Mouse (Mus musculus) cerebellum, adult 9-10 months (tissue): ENCODE results near the gene Abcc4.

ENCODE experiments used
- DNase-seq: peaks from one replicate; pipeline ENCODE4 v3.0.0; 2022

Abcc4 gene

DNA sequence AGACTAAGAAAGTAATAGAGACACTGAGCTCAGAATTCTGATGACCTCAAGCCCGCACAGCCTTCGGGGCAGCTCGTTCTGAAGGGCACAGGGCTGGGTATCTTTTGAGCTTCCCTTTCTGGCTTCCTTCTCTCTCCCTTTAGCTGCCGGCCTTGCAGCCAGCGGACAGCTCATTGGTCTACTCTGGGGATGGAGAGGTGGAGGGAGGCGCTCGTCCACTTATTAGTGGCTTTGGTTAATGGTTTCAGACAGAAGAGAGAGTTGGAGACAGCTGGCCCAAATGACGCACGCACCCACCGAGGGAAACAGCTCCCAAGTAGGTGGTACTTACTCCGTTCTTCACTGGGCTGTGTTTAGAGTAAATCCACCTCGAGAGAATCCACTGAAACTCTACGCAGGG is 214.7 kb downstream of the Abcc4 start:
- no peak for DNase-seq

DNA sequence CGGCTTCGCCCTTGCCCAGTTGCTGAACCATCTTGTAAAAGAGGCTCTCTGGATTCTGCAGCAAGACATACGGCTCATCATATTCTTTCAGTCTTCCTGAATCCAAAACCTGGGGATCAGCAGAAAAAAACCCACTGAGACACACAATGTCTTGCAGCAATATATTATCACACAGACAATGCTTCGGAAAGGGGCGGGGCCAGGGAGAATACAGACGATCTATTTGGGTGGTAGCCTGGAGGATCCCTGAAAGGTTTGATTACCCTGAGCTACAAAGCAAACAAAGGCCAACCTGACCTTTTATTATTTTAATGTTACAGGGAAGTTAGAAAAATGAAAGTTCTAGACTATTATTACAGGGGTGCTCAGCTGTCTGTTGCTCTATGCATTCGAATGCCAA is 215.5 kb downstream of the Abcc4 start:
- no peak for DNase-seq

DNA sequence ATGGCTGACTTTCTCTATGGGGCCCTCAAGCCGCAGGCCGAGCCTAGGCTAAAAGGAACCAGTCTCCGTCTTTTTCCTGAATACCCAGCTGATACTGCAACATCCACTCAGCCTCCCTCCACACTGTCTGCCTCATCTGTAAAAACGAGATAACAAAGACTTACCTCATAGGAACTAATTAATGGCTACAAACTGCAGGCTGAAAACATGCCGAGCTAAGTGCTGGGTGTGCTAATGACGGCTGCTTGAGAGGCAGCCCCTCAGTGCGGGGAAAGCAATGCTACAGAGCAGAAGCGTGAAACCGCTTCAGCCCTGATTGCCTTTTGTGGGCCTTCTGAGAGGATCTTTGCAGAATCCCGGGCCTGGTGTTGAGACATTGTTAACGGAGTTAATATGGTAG is 219.7 kb downstream of the Abcc4 start:
- no peak for DNase-seq

DNA sequence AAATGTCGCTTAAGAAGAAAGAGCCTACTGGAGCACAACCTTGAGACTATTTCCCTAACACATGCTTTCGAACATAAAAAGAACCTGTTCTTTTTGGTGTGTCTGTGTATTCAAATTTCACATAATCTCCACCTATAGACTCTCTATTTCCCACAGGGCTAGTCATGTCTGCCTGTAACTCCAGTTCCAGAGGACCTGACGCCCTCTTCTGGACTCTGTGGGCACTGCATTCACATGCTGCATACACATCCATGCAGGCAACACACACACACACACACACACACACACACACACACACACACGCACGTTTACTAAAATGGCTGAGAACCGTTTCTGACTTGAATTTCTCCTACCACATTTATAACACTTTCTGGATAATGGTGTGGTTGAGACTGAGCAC is 220.4 kb downstream of the Abcc4 start:
- no peak for DNase-seq

DNA sequence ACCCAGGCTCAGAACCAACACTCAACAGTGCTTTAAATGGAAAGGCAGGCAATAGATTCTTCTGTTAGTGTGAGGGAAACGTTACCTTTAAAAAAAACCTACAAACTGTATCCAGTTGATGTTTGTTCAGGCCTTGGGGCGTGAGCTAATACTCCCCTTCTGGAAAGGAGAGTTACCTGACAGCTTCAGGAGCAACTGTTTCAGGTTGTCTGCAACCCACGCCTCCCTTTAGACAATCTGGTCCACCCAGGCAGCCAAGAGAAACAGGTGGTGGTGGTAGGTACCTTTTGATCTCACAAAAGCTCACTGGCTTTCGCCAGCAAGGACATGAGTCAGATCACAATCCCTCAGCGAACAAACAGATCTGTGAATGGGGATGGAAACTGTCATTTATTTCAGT is 223.7 kb downstream of the Abcc4 start:
- no peak for DNase-seq

DNA sequence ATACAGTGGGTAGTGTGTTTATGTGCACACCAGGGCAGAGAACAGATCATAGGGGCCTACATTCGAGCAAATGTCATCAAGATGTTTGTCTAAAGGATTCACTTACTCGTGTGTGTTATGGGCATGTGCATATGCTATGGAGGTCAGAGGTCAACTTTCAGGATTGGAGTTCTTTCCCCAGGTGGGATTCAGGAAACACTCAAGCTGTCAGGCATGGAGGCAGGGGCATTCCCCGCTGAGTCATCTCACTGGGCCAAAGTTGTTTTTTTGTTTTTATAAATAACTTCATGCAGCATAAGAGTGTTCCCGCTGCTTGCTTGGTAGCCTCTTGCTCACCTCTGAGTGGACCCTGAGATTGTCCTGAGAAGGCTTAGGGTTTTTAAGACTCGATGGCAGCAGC is 224.2 kb downstream of the Abcc4 start:
- DNase-seq: no peak

DNA sequence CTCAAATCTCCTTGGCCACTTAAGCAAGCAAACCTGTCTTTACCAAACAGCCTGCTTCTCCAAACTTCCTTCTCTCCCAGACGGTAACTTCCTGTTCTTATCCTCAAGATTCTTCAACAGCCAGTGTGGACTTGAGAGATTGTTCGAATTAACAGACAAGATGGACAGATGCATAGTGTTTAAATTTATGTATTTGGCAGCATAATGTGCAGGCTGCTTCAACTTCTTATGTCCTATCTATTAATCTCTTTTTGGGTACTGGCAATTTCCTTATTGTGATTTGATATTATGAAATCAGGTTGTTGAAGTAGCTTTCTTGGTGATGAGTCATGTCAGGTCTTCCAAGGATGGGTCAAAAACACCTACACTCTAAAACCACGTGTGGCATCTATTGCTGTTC is 229.7 kb downstream of the Abcc4 start:
- no peak for DNase-seq

DNA sequence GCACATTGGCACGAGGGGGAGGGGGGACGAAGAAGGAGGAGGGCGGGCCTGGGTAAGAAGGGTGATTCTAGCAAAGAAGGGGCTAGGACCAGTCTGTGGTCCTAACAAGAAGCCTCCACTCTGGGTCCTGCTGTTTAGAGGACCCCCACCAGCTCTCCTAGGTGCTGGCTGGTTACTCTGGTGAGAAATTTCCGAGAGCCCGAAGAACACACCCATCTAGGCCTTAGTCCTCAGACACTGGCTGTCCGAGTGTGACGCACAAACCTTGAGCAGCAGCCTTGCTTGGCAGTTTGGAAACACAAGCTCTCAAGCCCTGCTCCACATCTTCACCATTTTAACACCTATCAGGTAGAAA is 230.9 kb downstream of the Abcc4 start:
- no peak for DNase-seq

DNA sequence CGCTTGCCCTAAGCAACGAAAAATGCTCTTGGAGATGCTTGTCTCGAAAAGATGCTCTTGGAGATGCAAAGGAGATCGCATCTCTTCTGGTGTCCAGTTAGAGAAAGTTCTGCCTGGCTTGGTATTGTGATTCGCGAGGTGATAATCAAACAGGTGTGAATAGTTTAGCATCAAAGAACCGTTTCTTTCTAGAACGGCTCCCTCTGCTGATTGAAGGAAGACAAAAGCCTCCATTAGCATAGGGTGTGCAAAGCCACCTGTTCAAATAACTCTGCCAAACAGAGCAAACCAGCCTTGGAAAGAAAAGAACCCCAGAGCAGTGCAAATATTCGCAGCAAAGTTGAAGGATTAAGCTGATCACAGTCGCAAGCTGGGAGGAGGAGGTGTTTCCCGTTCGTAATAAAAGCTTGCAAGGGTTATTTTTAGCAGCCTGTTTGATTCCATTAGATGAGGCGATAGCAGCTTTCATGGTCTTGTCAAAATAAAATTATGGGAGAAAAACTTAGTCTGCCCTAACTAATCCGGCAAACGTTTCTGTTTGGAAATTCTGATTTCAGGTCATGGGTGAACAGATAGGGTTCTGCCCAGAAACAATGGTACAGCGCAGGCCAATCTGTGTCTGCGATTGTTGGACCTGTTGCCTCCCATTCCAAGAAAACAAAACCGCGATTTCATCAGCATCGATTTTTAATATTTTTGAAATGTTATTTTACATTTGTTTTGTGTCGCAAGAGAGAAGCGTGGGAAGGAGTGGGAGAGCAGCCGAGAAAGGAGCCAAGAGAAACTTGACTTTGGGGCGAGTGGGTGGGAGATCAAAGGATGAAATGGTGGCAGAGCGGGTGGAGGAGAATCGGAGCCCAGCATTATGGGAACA is 231.6 kb downstream of the Abcc4 start:
- DNase-seq: no peak

DNA sequence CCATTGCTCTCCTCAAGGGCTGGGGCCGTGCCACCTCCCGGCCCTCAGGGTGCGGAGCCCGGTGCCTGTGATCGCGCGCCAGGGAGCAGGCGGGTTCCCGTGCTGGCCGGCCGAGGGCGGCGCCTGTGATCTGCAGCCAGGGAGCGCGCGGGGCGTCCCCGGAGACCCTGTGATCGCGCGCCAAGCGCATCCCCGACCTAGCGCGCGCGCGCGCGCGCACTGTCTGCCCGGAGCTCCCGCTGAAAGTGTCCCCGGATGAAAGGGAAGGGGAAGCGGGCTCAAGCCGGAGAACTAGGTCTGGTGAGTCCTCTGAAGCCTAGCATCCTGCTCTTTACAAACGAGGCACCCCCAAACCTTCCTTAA is 232.2 kb downstream of the Abcc4 start:
- DNase-seq: no peak

DNA sequence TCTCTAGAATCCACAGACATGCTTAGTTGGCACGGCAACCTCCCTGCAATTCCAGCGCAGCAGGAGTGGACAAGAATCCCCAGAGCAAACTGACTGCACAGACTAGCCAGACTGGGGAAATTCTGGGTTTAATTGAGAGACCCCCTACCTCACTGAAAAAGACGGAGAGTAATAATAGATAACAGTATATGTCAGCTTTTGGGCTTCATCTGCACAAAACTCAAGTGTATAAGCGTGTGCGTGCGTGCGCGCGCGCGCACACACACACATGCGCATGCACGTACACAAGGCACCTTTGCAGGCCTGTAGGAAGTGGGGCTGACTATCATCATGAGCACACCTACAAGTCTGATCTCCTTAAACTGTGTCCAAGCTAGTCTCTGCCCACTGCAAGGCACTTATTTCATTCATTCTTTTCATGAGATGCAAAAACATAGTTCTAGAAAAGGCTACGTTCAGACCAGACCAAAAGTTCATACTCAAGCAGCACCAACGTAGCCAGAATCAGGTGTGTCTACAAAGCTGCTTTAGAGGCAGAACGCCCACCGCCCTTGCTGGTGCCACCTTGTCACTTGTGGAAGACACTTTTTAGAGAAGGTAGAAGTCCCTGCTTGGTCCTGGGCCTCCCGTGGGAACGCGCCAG is 232.7 kb downstream of the Abcc4 start:
- DNase-seq: no peak

DNA sequence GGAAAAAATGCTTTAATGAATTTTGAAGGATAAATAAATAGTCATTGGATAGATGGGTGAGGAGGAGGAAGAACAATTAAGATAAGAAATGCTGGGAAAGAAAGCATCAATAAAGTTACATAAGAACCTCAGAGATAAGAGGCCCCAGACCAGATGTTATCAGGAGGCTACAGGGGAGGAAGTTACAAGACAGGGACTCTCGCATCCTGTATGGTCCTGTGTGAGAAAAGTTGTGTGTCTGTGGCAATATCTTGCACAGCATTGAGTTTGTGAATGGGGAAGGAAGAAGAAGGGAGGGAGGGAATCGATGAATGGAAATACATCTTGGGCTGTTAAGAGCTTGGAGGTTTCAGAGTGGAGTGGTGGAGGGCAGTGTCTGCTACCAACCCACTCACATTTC is 240.7 kb downstream of the Abcc4 start:
- DNase-seq: no peak

DNA sequence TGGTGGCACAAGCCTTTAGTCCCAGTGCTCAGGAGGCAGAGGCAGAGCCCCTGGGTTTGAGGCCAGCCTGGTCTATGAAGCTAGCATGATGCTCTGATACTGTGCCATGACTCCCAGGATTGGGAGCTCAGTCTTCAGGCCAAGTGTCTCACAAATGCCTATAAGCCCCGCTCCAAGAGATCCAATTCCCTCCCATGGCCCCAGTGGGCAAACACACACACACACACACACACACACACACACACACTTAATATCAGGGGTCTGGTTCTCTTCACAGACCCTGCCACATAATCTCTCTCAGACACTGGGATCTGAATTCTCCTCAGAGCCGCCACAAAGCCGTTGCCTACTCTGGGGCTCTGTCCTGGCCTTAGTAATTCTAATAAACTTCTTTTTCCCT is 241.6 kb downstream of the Abcc4 start:
- no peak for DNase-seq

DNA sequence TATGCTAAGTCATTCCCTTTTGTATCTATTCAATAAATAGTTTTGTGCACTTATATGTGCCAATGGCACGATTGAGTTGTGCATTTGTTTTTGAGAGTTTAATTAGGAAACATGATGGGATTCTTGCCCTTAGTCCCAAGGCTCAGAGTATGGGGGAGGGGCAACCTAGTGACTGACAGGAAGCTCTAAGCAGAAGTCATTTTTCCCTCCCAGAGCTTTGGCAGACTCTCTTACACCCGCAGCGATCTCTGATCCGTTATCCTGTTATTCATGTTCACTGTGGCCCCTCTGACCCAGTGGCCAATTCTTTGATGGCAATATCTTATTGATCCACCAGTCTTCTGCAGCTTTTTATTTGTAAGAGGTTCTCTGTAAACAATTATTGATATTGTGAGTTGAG is 253.4 kb downstream of the Abcc4 start:
- DNase-seq: no peak

DNA sequence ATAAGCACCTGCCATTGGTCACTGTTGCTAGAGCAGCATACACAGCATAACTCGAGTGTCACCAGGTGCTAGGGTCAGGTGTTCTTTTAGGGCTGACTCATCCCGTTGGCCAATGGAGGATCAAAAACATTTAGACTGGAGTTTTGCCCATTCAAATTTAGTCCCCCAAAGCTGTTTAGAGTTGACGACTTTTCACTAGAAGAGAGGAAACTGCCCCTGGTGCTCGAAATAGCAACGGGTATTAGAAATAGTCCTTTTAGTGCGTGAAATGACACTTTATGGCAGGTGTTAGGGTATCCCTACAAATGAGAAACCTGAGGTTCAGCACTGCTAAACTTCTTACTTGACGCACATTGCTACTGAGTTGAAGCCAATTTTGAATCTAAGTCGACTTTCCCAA is 265.9 kb downstream of the Abcc4 start:
- no peak for DNase-seq

DNA sequence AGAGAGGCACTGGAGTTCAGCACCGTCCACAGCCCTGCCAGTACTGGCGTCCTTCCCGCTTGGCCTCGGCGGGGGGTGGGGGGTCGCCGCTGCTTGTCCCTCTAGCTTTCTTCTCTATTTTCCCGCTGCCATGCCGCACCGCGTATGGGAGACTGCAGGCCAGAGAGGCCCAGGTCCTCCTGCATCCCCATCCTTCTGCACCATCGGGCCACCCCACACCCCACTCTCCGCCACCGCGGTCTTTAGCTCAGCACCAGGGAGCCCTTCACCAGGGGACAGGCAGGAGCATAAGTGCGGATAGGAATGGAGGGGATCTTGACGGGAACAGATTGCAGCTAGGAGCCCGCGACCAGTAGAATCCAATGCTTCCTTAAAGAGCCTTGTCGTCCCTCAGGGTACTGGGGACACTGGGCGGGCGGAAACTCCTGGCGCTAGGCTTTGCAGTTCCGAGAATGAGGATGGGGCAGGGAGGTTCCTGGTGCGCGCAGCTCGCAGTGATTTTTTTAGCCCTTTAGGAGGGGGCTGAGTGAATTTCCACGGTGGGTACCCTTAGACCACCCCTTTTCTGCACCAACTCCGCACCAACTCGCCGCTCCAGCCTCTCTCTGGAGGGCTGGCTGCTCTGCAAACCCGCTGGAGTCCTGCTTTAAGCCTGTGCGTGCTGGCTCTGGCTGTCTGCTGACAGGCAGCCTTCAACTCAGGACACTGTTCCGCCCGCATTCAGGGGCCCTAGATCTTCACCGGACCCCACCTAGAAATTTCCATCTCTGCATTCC is 268.7 kb downstream of the Abcc4 start:
- DNase-seq: no peak

DNA sequence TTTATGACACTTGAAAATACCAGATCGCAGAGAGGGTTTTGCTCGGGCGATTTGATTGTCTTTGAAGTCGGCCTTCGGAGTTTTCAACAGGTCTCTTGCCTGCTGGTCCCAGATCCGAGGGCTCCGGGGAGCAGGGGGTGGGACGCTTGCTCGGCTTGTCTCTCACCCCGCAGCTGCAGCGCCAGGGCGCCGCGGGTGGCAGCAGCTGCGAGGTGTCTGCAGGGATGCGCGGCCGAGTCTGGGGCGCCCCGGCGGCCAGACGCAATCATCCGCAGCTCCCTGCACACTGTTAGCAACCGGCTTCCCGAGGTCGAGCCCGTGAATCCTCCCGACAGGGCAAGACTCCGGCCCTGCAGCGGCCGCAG is 269.2 kb downstream of the Abcc4 start:
- DNase-seq: no peak

DNA sequence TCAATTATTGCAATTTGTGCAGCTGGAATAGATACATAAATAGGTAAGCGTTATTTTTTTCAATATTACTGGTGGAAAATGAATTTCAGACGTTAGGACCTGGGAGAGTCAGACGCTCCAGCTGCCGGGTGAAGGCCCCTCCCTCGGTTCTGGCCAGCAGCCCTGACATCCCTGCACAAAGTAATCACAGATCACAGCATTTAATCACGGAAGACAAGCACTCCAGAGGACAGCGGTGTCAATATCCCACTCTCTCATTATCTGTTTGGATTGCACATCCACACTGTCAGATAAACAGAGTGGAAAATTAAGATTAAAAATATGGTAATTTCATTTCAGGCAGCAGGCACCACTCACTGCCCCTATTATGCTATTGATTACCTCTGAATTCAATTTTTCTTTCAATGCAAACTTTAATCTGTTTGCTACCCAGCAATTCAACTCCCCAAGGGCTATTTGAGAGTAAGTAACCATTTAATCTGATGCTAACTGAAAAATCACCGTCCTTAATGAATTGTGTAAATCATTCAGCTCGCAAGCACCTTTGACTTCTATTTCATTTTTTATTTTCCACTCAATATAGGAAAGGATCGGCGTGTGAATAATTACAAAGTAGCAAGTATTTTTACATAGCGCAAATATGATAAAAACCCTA is 270.2 kb downstream of the Abcc4 start:
- no peak for DNase-seq

DNA sequence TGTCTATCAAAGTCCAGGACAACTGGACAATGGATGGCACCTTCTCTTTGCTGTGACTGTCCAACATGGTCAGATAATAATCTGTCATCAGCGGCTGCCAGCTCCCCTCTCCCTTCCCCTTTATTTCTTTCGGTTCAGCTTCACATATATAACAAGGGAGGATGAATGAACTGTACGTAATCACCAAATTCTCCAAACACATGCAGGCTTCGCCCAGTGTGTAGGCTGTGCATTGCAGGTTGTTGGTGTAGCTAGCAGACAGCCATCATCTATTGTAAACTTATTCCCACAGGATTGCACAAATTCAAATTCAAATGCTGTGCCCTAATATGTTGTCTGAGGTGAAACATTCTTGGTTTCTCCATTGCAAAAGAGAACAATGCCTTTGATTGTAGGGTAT is 271.2 kb downstream of the Abcc4 start:
- DNase-seq: no peak

DNA sequence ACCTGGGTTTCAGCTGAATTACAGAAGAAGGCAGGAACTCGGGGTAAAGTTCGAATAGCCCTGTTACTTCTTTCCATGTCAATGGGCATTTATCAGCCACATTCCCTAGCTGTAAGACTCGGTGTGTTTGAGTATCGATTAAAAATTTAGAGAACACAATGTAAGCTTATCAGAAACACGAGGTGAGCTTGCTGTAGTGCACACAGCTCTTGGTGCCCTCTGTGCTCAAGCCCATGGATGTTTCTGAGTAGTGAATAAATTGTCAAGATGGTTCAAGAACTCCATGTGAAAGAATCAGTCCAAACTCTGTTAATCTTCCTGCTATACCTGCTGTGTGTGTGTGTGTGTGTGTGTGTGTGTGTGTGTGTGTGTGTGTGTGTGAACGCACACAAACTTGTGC is 272.2 kb downstream of the Abcc4 start:
- no peak for DNase-seq
